Mouse (Mus musculus): ENCODE measurements around the gene Bhmt2. TPM values are rescaled to one million over a fixed set of nuclear protein-coding genes. Genes with fewer than 3 reads are reported as not detected.

Bhmt2 gene
- total RNA-seq, 2 experiments from 2014 or later, result 0.13 TPM; not detected in 1

DNA sequence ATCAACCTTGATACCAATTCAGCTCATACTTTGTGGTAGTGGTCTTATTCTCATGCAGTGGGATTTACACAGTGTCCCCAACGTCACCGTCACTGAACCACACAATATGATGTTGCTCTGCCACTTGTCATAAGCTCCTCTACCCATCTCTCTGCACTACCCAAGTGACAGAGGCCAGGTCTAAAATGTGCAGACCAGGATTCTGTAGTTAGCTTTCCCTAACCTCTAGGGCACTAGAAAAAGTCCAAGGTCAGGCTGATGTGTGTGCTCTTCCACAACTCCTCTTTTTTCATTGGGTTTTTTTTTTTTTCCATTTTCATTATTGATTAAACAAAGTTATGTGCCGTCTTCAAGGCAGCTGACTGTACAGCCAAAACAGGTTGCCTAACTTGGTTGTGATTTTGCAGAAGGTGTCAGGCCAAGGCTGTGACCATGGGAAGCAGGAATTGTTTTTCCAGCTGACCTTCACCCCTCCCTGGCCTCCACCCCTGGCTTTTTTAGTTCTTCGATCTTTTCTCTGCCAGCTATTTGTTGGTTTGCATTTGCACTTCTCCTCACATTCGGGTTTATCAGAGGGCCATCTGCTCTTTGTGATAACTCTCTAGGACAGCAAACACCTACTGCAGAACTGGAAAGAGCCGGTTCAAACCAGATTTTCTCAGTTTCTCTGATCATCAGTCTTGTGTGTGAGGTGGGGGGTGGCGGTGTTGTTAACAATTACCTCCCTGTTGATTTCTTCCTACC, 25.5 kb downstream of the Bhmt2 start:
- no peak for DNase-seq (ENCODE audit: low spot score in 2 of 2)

DNA sequence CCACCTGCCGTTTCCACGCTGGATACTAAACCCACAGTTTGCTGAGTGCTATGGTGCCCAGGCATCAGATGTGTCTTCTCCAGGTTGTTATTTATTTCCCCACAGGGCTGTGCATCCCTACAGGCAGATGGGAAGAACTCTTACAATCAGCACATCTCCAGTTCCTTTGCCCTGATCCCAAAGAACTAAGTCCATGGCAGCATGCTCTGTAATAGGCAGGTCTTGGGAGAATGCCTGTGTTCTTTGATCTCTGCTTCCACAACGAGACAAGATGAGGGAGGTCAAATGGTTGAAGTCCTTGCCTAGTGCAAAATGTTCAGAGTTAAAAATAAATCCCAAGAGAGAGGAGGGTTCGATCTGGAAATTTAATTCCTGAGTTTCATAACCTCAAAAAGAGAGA, 34.5 kb downstream of the Bhmt2 start:
- no peak for DNase-seq (ENCODE audit: low spot score in 2 of 2)

DNA sequence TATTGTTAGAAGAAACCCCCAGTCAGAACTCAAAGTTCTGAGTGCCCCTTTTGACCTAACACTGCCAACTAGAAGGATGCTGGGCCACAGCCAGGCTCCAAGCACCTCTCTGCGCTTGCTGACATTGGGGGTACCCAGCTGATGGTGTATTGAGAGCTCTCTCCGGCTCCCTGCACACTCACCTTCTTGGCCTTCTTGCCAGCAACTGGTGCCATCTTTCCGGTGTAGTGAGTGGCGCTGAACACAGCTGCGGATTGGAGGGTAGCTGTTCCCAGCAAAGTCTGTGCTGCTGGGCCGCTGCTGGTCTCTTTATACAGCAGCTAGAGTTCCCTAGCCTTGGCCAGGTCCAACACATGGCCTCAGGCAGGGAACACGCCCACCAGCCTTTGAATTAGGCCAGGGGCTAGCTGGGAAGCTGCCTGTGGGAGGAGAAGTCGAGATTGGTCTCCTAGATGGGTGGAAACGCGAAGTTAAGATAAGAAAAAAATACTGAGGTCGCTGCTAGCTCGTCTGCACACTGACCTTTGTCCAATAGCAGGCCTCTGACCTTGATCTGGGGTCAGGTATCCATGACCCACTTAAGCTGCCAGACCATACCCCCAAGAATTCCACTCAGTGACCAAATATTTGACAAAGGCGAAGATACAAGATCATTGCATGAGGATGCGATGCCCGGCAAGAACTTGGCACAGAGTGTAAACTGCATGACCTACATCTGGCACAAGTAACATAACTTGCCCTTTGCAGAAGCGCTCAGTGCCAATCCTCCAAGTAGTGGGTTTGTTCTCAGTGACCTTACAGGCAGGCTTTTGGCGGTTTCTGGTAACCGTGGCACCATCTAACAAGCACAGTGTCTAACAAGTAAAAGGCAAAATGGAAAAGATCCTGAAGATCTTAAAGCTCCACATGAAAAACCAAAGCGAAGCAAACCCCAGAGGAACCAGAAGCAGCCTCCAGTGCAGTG, 36.5 kb downstream of the Bhmt2 start, which contains the start of gene Bhmt:
Gene Bhmt (minus strand): TSS at position 680 of the 964 bp plus-strand sequence.
- DNase-seq (ENCODE audit: low spot score in 2 of 2), result no peak

DNA sequence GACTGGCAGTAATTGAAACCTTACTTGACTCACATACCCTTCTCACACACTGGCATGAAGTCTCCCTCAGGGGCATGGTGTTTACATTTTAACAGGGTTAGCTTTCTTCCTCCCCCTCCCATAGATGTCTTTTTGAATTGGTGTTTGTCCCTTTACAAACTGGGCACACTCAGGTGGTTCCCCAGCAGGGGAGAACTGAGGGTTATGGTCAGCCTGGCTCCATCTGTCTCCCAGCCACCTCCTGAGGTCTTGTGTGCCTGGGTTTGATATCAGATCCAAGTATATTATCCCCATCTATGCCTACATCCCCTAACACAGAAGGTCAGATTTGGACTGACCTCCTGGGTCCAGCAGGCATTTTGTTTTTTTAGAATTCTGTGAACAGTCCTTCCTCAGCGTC, 37.5 kb downstream of the Bhmt2 start:
- DNase-seq (ENCODE audit: low spot score in 2 of 2), result no peak

DNA sequence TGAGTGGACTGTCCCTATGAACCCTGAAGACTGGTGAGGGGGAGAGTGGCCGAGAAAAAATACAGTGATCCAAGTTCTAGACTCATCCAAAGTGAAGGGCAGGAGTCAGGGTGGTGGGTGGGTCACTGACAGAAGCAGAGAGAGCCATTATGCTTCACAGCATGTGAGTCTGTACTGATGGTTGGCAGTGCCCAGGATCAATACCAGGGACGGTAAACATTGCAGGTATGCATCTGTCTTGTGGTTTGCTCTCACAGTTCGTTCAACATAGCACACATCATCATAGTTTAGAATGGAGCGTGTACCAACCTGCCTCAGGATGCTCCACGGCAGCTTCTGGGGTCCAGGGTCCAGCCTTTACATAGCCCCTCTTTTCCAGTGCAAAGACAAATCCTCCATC, 41.2 kb downstream of the Bhmt2 start:
- DNase-seq (ENCODE audit: low spot score in 2 of 2), result no peak

DNA sequence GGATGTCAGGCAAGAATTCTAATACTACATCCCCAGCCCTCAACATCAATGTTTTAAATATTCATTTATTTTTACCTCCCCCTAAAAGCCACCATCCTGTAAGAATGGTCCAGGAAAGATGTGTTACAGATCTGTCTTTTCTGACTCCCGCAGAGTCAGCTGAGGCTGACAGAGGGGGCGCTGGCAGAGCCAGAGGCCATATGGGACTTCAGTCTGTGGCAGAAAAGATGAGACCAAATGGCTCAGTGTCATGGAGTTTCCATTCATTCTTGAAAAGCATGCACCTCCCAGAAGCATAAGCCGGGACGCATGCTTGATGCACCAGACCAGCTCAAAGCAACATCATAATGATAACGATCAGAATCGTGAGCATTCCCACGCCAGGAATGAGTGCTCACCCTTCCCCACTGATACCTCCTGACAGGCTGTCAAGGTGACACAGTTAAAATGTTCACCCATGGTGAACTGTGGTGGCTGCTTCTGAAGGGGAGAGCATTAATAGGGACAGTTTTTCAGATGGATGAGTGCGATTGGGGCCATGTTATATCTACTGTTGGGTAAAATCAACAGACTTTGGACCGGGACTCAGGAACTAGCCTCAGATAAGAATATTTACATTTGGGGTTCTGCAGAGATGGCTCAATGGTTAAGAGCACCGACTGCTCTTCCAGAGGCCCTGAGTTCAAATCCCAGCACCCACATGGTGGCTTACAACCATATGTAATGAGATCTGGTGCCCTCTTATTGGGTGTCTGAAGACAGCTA, 43.0 kb downstream of the Bhmt2 start:
- DNase-seq (ENCODE audit: low spot score in 2 of 2), result no peak

DNA sequence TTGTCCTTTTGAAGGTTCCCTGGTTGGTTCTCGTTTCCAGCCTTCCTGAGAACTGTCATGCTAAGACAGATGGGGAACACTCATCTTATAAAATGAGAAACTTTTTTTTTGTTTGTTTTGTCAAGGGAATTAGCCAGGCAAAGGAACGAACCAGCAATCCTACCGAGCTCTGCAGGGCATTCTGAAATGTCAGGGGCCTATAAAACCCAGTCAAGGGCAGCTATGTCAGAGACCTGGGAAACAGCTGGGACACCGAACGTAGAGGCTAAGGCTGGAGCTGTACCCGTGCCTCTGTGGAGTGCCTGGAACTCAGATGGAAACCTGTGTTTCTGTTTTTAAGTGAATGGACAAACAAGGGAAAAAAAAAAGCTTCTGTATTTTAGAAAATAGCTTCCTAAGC, 45.2 kb downstream of the Bhmt2 start:
- no peak for DNase-seq (ENCODE audit: low spot score in 2 of 2)

DNA sequence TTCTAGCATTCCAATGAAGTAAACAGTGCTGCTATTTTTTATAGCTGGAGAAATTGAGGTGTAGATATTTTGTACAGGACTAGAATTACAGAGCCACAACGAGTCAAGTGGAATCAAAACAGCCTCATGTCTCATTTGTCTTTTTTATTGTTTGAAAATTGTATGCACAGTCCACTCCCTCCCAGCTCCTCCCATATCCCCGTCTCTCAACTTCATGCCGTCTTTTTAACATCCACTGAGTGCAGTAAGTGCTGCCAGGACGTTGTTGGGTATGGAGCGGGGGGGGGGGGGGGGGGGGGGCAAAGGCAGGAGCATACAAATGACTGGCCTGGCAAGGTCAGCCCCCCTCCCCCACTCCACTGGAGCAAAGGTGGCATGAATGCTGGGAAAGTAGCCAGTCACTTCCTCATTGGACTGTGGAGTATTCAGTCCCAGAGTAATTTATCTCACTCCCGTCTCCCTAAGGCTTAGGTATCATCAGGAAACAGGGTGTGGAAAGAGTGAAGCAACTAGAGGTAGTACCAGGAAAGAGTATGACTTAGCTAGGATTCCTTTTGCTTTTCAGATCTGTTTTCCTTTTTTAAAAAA, 59.6 kb downstream of the Bhmt2 start:
- no peak for DNase-seq (ENCODE audit: low spot score in 2 of 2)

DNA sequence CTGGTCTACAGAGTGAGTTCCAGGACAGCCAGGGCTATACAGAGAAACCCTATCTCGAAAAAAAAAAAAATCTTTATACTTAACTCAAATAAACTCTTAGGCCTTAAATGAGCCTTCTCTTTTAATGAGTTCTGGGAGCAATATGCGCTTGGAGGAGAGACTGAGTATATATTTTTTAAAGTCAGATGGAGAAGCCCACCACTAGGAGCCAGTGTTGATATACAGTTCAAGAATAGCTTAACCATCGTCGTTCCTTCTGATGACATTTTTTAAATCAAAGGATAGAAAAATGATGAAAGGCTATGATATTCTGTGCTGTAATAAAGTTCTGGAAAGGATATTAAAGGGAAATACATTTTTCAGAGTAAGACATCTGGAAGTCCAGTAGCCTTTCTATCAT, 60.3 kb downstream of the Bhmt2 start:
- DNase-seq (ENCODE audit: low spot score in 2 of 2), result no peak

DNA sequence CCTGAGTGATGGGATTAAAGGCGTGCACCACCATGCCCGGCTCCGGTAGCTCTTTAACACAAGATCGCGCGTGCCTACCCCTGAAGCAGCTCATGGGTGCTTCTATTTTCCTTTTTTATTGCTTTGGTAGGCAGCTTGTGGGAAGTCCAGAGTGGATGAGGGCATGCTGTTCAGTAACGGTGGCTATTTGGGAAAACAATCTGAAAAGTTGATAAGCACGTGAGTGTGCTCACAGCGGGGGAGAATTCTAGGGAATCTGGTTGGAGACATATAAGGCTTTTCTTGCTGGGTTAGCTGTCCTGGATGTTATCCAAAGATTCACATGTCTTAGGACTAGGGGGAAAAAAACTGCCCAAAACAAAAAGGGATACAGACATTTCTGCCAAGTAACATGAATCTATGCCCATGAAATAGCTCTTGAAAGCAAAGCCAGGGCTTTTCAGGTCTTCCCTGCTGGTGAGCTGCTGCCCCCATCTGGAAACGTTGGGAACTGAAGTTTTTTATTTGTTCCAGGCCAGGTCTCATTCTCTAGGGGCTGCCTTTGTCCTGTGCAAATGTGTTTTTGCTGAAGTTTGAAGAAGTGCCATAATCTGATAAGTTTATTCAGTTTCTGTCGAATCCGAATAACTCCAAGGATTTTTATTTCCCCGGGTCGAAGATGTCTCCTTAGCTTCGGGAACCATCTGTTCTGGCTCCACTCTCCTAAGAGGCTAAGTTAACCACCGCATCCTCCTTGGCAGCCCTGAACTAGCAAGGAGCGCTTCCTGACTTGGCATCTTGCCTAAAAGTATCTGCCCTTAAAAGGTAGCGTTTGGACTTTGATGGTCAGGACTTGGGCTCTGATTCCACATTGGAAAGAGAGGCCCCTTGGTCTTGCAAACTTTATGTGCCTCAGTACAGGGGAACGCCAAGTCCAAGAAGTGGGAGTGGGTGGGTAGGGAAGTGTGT, 61.2 kb downstream of the Bhmt2 start:
- DNase-seq (ENCODE audit: low spot score in 2 of 2), result peak; percentile 56 to 73

DNA sequence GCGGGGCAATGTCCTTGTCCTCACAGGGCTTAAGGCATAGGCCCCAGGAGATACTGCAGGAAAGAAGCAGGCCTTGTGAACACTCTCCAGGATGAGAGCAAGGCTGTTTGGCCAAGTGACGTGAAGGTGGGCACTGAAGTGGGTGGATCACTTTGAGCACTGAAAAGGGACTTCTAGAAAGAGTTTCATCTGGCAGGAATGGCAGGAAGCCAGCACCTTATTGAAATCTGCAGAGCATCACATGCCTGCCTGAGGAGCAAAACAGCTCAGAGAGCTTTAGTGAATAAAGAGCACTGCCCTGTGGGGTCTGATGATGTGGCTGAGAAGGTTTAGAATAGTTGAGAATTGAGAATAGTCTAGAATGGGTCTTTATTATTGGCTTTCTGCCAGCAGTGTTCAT, 65.6 kb downstream of the Bhmt2 start:
- DNase-seq (ENCODE audit: low spot score in 2 of 2), result no peak

DNA sequence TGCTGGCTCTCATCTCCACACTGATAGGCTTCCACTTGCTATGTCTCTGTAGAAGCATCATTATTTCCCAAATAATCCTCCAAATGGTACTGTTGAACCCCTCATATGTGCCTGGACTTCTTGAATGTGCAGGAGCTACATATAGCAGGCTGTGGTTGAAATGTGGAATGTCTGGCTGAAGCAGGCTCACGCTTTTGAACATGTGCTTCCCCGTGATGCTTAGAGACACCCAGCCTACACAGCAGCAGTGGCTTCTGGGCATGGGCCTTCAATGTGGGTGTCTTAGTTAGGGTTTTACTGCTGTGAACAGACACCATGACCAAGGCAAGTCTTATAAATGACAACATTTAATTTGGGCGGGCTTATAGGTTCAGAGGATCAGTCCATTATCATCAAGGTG, 66.4 kb downstream of the Bhmt2 start:
- no peak for DNase-seq (ENCODE audit: low spot score in 2 of 2)

DNA sequence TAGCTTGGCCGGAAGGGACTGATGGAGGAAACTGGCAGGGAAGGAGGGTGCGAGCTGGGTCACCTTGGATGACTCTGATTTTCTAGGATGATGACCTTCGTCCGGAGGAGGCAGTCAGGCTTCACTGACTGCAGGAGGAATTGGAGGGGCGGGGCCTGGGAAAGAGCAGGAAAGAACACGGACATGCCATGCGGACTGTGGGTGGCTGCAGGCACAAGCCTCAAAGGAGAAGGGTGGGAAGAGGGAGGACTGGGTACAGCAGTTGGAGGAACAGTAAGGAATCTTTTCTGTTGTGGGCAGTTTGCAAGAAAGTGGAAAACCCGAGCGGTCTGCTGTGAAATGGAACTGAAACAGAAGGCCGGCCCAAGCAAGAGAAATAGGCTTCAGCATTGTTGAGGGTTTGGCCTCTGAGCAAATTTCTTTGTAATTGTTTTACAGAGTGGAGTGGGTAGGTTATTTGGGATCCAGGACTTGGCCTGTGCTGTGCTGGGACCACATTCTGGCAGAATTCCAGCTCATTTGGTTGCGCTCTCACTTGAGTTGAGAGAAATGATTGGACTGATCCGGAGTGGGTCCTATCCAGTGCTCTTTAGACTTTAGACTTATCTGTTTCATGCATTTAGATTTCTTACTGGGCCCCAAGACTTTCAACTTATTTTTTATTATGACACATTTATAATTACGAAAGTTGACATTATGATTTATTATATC, 67.1 kb downstream of the Bhmt2 start:
- DNase-seq (ENCODE audit: low spot score in 2 of 2), result no peak

Other genes with a start within 250 kb of the Bhmt2 start
- 10 to 100 TPM; 23.2 to 25.2 TPM for gene Jmy, start 174.5 kb downstream of the Bhmt2 start, total RNA-seq (2021)
- gene Bhmt, start 36.3 kb downstream of the Bhmt2 start, total RNA-seq (2021), result 1 to 10 TPM in 1 of 2 experiments, under 1 TPM in 1; 0.47 to 3.2 TPM
- under 1 TPM; 0.10 to 0.23 TPM for gene Dmgdh, start 131 bp upstream of the Bhmt2 start, total RNA-seq (2021)
- 10 to 100 TPM; 17.4 to 18.6 TPM for gene Arsb, start 97.3 kb upstream of the Bhmt2 start, total RNA-seq (2021)

Measured in gastrocnemius, postnatal 4 days (tissue).